Mouse (Mus musculus): Measurements from ENCODE around the gene Cplx2.

The Cplx2 gene

DNA sequence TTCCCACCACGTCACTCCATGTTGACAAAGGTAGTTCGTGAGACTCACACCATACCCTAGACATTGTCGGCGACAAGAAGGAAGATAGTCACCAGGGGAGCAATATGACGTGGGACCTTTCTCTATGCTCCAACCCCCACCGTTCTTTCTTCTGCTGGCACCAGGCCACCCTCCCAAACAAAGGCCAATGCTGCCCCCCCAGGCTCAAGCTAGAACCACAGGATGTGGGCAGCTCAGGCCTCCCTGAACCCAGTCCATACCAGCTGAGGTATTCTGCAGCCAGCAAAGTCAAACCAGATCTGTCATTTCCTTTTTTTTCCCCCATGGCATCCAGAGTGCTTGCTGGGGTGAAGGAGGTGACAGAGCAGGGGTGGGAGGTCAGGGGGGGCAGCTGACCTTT lies 3.4 kb upstream of the Cplx2 start:
- peak; percentile 59 to 61 for DNase-seq (ENCODE audit: low spot score in 2 of 2)

DNA sequence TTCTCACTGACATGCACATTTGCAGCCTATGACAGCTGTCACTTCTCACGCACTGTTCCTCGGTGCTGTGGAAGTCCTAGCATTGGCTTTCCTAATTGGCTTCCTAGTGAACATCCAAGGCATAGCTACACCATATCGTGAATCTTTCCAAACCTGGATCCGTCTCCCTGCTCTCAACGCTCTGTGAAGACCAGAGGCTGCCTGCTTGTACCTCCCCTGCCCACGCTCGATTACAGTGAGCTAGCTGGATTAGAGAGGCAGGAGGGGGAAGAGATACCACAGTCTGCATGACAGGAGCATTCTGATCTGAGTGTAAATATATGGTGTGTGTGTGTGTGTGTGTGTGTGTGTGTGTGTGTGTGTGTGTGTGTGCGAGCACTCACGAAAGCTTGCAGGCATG lies 3.0 kb upstream of the Cplx2 start:
- DNase-seq (ENCODE audit: low spot score in 2 of 2), result no peak

GRCm38 (mm10) chr13:54371387-54372330 lies 510 bp downstream of the Cplx2 start:
- peak; percentile 79 to 84 for DNase-seq (ENCODE audit: low spot score in 2 of 2)

DNA sequence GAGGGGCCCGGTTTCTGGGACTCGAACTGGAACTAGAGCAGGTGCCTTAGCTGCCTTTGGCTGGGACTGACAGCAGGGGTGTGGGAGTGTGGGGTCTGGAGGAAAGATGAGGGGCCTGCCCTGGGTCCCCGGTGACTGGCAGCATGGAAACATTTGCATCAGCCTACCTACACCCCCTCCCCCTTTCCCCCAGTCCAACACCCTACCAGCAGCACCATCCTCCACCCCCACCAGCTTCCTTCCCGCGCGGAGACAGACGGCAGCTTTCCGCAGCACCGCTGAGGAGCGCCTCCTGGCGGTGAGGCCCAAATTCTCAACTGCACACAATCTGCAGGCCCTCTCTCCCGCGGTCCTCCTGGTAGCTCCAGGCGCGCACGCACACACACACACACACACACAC lies 1.5 kb downstream of the Cplx2 start:
- peak; percentile 74 to 78 for DNase-seq (ENCODE audit: low spot score in 2 of 2)

DNA sequence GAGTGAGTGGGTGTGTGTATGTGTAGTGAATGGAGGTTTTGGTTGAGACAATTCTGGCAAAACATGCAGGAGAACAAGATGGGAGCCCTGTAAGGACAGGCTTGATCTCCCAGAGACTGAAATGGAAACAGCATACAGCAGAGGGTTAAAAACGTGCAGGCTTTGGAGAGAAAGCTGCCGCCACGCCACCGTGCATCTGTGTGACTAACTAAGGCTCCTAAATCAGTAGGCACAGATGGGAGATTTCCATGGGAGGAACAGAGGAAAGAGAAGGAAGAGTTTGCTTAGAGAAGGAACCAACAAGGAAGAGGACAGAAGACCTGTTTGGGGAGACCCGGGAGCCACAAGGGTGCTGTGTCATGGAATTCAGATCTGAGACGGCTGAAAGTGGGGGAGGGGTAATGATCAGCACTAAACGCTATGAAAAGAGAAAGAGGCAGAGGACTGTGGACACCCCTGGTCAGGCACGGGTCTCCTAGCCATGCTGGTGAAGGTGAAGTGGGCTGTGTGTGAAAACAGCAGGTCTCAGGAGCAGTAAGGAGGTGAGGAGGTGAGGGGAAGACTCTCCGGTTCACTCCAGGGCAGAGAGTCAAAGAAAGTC lies 3.1 kb downstream of the Cplx2 start:
- DNase-seq (ENCODE audit: low spot score in 2 of 2), result no peak

GRCm38 (mm10) chr13:54375497-54376495 lies 4.6 kb downstream of the Cplx2 start:
- peak; percentile 41 to 43 for DNase-seq (ENCODE audit: low spot score in 2 of 2)

- no peak for DNase-seq (ENCODE audit: low spot score in 2 of 2)
Measured at GRCm38 (mm10) chr13:54376736-54377135, 5.6 kb downstream of the Cplx2 start.

GRCm38 (mm10) chr13:54378051-54378450 lies 6.9 kb downstream of the Cplx2 start:
- no peak for DNase-seq (ENCODE audit: low spot score in 2 of 2)

GRCm38 (mm10) chr13:54380421-54380820 lies 9.3 kb downstream of the Cplx2 start:
- no peak for DNase-seq (ENCODE audit: low spot score in 2 of 2)

GRCm38 (mm10) chr13:54381396-54381795 lies 10.2 kb downstream of the Cplx2 start:
- DNase-seq (ENCODE audit: low spot score in 2 of 2), result peak; percentile 76 to 79

DNA sequence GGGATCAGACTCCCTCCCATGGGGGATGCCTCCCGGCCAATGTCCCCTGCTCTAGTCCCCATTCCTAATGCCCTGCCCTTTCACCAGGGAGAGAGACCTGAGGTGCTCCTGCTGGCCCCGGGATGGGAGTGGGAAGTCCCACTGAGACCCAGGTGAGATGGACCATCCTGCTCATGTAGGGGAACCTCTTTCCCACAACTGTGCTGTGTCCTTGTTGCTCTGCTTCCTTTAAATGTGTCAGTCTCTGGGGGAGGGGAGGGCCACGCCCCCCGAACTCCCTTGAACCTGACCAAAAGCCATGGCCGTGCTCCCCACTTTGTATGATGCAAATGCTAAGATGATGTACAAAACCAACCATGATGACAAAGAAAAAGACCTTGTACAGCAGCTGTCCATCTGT lies 12.4 kb downstream of the Cplx2 start:
- no peak for DNase-seq (ENCODE audit: low spot score in 2 of 2)

GRCm38 (mm10) chr13:54384518-54384917 lies 13.4 kb downstream of the Cplx2 start:
- no peak for DNase-seq (ENCODE audit: low spot score in 2 of 2)

DNA sequence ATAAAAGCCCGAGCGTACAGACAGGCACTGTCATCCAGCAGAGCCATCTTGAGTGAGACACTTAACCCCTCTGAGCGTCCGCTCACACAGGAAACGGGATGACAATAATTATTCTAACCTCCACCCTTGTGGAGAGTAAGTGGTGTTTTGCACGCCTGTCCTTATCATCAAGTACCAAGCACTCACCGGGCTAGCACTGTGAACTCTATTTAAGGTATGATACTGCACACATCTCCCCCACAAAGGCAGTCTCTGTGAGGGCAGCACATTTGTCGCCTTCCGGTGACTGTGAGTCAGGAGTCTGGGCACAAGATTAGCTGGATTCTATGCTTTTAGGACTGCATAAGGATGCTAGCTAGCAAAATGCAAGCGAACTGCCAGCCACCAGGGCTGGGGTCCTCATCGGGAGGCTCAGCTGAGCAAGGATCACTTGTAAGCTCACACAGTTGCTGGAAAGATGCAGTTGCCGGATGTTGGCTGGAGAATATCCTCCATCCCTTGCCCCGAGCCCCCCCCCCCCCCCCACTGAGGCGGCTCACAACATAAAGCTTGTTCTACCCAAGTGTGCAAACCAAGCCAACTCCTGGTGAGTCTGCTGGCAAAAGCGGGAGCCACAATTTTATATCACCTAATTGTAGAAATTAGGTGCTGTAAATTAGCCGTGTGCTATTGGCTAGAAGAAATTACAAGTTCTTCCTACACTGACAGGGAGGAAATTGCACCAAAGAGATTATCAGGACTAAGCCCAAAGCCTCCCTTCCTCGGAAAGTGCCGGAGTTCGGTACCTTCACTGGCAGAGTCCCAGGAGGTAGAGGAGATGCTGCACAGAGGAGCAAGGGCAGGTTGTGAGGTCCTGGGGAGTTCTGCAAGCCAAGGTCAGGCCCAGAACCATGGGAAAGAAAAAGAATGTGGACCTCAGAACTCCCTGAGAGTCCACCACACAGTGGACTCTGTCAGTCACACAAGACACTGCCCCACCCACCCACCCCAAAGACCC lies 14.2 kb downstream of the Cplx2 start:
- no peak for DNase-seq (ENCODE audit: low spot score in 2 of 2)

GRCm38 (mm10) chr13:54389971-54390564 lies 18.9 kb downstream of the Cplx2 start:
- DNase-seq (ENCODE audit: low spot score in 2 of 2), result no peak

- DNase-seq (ENCODE audit: low spot score in 2 of 2), result no peak
Measured at GRCm38 (mm10) chr13:54390565-54391013, 19.4 kb downstream of the Cplx2 start.

- DNase-seq (ENCODE audit: low spot score in 2 of 2), result no peak
Measured at GRCm38 (mm10) chr13:54391313-54391712, 20.2 kb downstream of the Cplx2 start.

DNA sequence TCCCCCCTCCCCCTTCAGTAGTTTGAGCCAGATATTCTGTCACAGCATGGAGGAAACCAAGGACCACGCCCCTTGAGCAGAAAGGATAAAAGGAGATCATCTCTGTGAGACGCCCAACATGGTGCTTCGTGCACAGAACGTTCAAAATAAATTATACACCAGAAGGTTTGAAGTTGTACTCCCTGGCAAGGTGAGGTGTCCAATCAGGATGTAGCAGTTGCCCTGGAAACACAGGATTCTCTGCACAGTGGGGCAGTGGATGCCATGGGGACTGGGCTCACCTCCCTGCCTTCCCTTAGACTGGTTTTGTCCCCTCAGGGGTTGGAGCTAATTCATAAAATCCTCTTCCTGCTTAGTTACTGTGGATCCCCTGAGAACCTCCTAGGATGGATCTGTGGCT lies 25.9 kb downstream of the Cplx2 start:
- DNase-seq (ENCODE audit: low spot score in 2 of 2), result no peak

DNA sequence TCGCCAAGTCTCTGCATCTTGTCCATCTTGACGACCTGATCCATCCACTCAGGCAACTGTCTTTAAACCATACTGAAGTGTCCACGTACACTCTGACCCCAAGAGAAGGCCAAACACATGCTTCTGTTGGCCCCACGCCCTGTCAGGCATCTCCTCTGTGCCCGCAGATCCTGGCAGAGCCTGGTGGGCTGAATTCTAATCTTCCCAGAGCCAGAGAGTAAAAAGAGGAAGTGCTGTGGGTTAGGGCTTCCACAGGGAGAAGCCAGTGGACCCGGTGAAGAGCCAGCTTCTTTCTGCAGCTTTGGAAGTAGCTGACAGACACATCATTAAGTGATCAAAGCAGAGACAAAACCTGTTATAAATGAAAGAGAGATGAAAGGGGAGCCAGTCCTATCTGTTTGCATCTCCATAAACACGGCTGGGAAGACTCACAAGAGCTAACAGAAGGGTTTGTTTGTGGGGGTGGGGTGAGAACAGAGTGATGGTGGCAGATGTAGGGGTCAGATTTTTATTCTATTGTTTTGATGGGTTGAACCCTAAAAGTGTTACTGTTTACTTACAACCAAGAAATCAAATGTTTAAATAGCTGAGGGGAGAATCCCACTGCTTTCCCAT lies 29.5 kb downstream of the Cplx2 start:
- DNase-seq (ENCODE audit: low spot score in 2 of 2), result no peak

DNA sequence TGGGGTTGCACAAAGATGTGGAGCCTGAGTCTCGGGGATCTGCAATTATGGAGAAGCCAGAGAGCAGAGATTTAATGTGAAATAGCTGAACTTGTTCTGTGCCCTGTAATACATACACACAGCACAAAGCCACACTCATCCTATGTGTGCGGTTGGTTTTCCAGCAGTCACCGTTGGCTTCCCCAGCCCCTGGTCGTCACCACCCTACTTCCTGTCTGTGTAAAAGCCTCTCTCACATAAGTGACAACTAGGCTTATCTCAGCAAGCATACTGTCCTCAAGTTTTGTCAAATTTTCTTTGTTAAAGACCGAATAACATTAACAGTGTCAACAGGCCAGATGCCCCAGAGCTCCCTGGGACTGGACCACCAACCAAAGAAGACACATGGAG lies 30.0 kb downstream of the Cplx2 start:
- DNase-seq (ENCODE audit: low spot score in 2 of 2), result no peak

DNA sequence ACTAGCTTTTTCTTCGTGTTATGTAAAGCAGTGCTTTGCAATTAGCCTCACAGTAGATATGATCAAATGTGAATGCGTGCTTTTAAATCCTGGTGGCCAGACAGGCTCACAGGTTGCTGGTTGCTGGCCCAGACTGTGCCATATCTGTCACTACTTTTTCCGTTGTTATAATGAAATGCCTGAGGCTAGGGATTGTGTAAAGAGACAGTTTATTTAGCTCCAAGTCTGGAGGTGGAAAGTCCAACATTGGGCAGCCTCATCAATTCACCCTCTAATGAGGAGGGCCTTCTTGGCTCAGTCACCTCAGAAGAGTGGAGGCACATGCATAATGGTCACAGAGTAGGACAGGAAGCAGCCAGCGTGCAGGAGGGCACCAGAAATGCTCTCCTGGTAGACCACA lies 31.2 kb downstream of the Cplx2 start:
- no peak for DNase-seq (ENCODE audit: low spot score in 2 of 2)
